Mouse (Mus musculus) limb, embryonic 15.5 days (tissue): ENCODE results near the gene Mphosph9. TPM values are rescaled to one million over a fixed set of nuclear protein-coding genes. Genes with fewer than 3 reads are reported as not detected.

Experiments used
- ATAC-seq: fragments of 200-750 bp; cut with Nextera tagmentation; 2 replicates; pipeline ENCODE4 v1.8.0; 2017; ENCODE audit warnings: low read depth, moderate TSS enrichment; ENCODE audit not compliant: insufficient number of reproducible peaks, low FRiP score, low TSS enrichment
- H3K27ac ChIP-seq: fragments of 300-500 bp; sonication (generic); 2 replicates; pipeline ENCODE4 v1.5.1; 2015; ENCODE audit warnings: moderate library complexity, mild to moderate bottlenecking, inconsistent platforms
- H3K27me3 ChIP-seq: fragments of 300-500 bp; sonication (generic); 2 replicates; pipeline ENCODE4 v1.6.1; 2015; ENCODE audit warnings: inconsistent platforms
- H3K36me3 ChIP-seq: fragments of 300-500 bp; sonication (generic); 2 replicates; pipeline ENCODE4 v1.6.1; 2015; ENCODE audit warnings: inconsistent platforms
- H3K4me1 ChIP-seq: fragments of 300-500 bp; sonication (generic); 2 replicates; pipeline ENCODE4 v1.6.1; 2015; ENCODE audit warnings: inconsistent platforms
- H3K4me2 ChIP-seq: fragments of 300-500 bp; sonication (generic); 2 replicates; pipeline ENCODE4 v1.6.1; 2015; ENCODE audit warnings: mild to moderate bottlenecking, inconsistent platforms
- H3K4me3 ChIP-seq: fragments of 300-500 bp; sonication (generic); 2 replicates; pipeline ENCODE4 v1.5.1; 2015; ENCODE audit warnings: mild to moderate bottlenecking, inconsistent platforms
- H3K9ac ChIP-seq: fragments of 300-500 bp; sonication (generic); 2 replicates; pipeline ENCODE4 v1.6.1; 2015; ENCODE audit warnings: inconsistent platforms
- H3K9me3 ChIP-seq: fragments of 300-500 bp; sonication (generic); 2 replicates; pipeline ENCODE4 v1.6.1; 2016; ENCODE audit warnings: inconsistent platforms
- WGBS: fragments of 180-500 bp; shearing (Covaris S2); methylation state at CpG from one replicate; pipeline ENCODE4 v1.1.7; 2015; 5-methylcytosine and 5-hydroxymethylcytosine counted together
- polyA plus RNA-seq: library from polyadenylated mRNA; unstranded; fragments of >200 nt; fragmentation: Nextera tagmentation; extraction: Ambion mirVana; gene quantifications from 2 replicates; pipeline ENCODE4 v1.2.1, GENCODE M21; 2015

The Mphosph9 gene
- polyA plus RNA-seq, 1 experiment from 2014 or later: 8.2 TPM

DNA sequence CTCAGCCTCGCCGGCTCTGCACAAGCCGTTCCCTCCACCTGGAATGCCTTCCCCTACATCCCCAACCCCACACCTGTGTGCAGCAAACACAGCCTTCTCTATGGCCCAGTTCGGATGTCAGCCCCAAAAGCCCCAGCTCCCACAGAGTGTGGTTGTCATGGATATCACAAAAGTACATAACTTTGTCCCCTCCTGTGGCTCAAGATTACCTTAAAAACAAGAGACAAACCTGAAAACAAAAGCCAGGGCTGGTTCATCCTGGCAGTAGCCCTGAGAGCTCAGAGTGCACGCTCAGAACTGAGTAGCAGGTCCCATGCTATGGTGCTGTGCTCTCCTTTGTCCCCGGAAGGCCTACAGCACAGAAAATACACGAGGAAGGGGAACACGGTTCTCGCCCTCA lies 122.6 kb downstream of the Mphosph9 start:
- 75% methylated on average over 9 of the region's 9 CpGs for WGBS
- H3K9ac ChIP-seq: no peak overlapping the region
- no peak overlapping the region for H3K27ac ChIP-seq
- H3K36me3 ChIP-seq: 0 out of 2 replicates have a peak, but pooled peaks cover 3% of the 10 kb centered on the region
- no peaks in the 10 kb centered on the region for H3K27me3 ChIP-seq
- H3K4me1 ChIP-seq: peaks cover 34% of the 10 kb centered on the region
- H3K4me3 ChIP-seq: no peak overlapping the region
- H3K9me3 ChIP-seq: no peaks in the 10 kb centered on the region
- H3K4me2 ChIP-seq: no peak overlapping the region
- ATAC-seq: no peak

DNA sequence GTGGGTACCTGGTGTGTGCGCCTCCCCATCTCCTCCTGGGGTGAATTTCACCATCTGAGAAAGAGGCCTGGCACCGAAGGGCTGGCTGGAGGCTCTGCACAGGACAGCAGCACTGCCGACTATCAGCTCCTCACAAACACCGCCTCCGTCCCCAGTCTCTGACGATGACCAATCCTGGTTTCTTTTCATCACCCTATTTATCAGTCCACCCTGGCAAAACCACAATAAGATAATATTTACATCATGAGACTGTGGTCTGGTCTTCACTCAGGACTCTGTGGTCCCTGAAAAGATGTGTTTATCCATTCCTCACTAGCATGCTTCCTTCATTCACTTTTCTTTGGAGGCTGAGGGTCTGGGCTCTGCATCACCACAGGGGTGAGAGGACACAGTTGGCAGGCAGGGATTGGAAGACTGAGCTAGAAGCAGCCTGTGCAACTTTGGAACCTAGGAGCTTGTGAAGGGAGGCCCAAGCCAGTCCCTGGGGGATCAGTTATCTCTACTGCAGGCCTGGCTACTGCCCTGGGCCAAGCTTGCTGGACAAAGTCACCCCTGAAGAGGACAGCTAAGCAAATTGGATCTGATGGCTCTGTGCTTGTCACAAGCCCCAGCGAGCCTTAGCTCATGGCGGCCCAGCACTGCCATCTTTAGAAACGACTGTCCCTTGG lies 123.5 kb downstream of the Mphosph9 start:
- 89% methylated on average over 9 of the region's 9 CpGs for WGBS
- Histone ChIP-seq H3K4me2 (no peak overlapping the region), H3K27me3 (no peaks in the 10 kb centered on the region), H3K9ac (no peak overlapping the region), H3K4me3 (no peak overlapping the region), H3K4me1 (peaks cover 30% of the 10 kb centered on the region), H3K27ac (no peak overlapping the region), H3K36me3 (no peaks in the 10 kb centered on the region), H3K9me3 (no peaks in the 10 kb centered on the region)
- no peak for ATAC-seq

DNA sequence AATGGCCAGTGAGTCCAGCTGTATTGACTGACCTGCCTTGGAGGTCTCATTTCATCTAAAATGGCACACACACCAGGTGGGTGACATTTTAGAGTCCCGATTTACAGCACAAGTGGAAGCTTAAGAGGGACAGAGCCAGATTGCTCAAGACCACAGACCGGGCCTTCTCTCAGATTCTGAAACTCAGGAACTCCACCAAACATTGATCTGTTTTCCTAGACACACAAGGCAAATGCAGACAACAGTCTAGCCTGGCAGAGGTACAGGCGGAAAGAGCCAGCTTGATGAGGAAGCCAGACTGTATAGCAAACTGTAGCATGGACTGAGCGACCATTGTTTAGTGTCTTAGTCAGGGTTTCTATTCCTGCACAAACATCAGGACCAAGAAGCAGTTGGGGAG lies 124.5 kb downstream of the Mphosph9 start:
- 82% methylated on average over 4 of the region's 4 CpGs for WGBS
- peaks cover 29% of the 10 kb centered on the region for H3K4me1 ChIP-seq
- ATAC-seq: no peak

DNA sequence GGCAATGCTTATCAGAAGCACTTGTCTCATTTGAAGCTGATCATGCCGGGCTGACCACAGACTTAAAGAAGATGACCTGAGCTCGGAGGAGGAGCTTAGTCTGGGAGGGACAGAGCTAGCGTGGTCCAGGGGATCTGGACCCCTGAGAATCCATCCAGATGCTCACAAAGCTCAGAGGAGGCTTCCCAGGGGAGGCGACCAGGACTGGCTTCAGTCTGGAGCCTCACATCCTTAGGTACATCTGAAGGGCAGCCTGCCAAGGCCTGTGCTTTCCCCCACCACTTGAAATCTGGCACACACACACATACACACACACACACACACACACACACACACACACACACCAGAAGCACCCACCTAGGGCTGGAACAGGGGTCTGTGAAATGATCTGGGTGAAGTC lies 125.7 kb downstream of the Mphosph9 start:
- Histone ChIP-seq H3K4me2 (no peak overlapping the region), H3K9ac (no peak overlapping the region), H3K9me3 (no peaks in the 10 kb centered on the region), H3K27me3 (no peaks in the 10 kb centered on the region), H3K4me1 (peaks cover 22% of the 10 kb centered on the region), H3K4me3 (no peak overlapping the region), H3K27ac (no peak overlapping the region), H3K36me3 (no peaks in the 10 kb centered on the region)
- WGBS: 67% methylated on average over 4 of the region's 4 CpGs
- no peak for ATAC-seq

More for the DNA sequence above, 124.5 kb downstream of the Mphosph9 start:
- H3K9ac ChIP-seq: no peak overlapping the region
- no peak overlapping the region for H3K4me3 ChIP-seq
- H3K27ac ChIP-seq: no peak overlapping the region
- no peaks in the 10 kb centered on the region for H3K27me3 ChIP-seq
- no peaks in the 10 kb centered on the region for H3K9me3 ChIP-seq
- no peak overlapping the region for H3K4me2 ChIP-seq
- H3K36me3 ChIP-seq: no peaks in the 10 kb centered on the region

DNA sequence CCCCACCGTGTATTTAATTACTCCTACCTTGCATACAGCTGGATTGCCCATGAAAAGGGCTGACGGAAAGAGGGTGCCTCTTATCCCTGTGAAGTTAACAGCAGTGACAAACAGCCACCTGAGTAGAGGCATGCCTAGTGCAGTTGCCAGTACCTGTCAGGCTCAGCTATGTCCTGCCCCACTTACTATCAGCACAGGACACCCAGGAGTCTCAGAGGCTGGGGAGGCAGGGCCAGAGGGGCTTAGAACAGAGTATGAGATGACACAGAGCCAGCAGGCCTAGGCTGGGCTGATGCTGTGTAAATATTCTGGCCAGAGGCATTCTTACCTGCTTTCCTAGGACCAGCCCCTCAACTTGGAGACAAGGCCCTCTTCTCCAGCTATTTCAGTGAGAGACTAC lies 126.2 kb downstream of the Mphosph9 start:
- Histone ChIP-seq H3K9me3 (no peaks in the 10 kb centered on the region), H3K27me3 (no peaks in the 10 kb centered on the region), H3K27ac (no peak overlapping the region), H3K9ac (no peak overlapping the region), H3K4me2 (no peak overlapping the region), H3K4me1 (peaks cover 17% of the 10 kb centered on the region), H3K36me3 (no peaks in the 10 kb centered on the region), H3K4me3 (no peak overlapping the region)
- WGBS: 57% methylated on average over 2 of the region's 2 CpGs
- no peak for ATAC-seq

Other genes starting within 250 kb of the Mphosph9 start
- 2.9 and 3.1 TPM in 2 replicates for gene Abcb9, start 232.2 kb downstream of the Mphosph9 start, polyA plus RNA-seq
- 24.8 and 26.4 TPM in 2 replicates for gene Ogfod2, start 215.7 kb downstream of the Mphosph9 start, polyA plus RNA-seq
- 93.1 and 97.2 TPM in 2 replicates for gene Arl6ip4, start 211.9 kb downstream of the Mphosph9 start, polyA plus RNA-seq
- gene Pitpnm2, start 78.2 kb downstream of the Mphosph9 start, polyA plus RNA-seq: 4.8 and 5.2 TPM in 2 replicates
- gene 2810006K23Rik, start 117 bp upstream of the Mphosph9 start, polyA plus RNA-seq: 15.2 and 15.9 TPM in 2 replicates
- 37.7 and 49.2 TPM in 2 replicates for gene Cdk2ap1, start 35.1 kb upstream of the Mphosph9 start, polyA plus RNA-seq
- 70.7 and 71.9 TPM in 2 replicates for gene Sbno1, start 98.0 kb upstream of the Mphosph9 start, polyA plus RNA-seq
- gene Kmt5a, start 112.0 kb upstream of the Mphosph9 start, polyA plus RNA-seq: 56.3 and 64.5 TPM in 2 replicates
- gene Rilpl2, start 150.4 kb upstream of the Mphosph9 start, polyA plus RNA-seq: 33.6 and 36.1 TPM in 2 replicates
- 23.6 and 25.1 TPM in 2 replicates for gene Snrnp35, start 155.2 kb upstream of the Mphosph9 start, polyA plus RNA-seq
- 23.7 and 25.2 TPM in 2 replicates for gene Rilpl1, start 203.4 kb upstream of the Mphosph9 start, polyA plus RNA-seq
- gene Tmed2, start 212.7 kb upstream of the Mphosph9 start, polyA plus RNA-seq: 659 and 666 TPM in 2 replicates
- gene Ddx55, start 224.9 kb upstream of the Mphosph9 start, polyA plus RNA-seq: 14.1 and 15.7 TPM in 2 replicates